Mouse (Mus musculus) macrophage (primary cell): Measurements from ENCODE around the gene Ttll5. TPM values are rescaled to one million over a fixed set of nuclear protein-coding genes. Genes with fewer than 3 reads are reported as not detected.

Experiments used
- H3K27ac ChIP-seq: fragments of 350-480 bp; formaldehyde crosslinking; 2 replicates; pipeline ENCODE4 v1.9.0; 2021
- H3K36me3 ChIP-seq: fragments of 350-480 bp; formaldehyde crosslinking; 2 replicates; pipeline ENCODE4 v1.9.0; 2021; ENCODE audit errors: inconsistent target
- H3K4me3 ChIP-seq: fragments of 350-480 bp; formaldehyde crosslinking; 2 replicates; pipeline ENCODE4 v1.9.0; 2021; ENCODE audit errors: inconsistent target
- H3K79me2 ChIP-seq: fragments of 350-480 bp; formaldehyde crosslinking; 2 replicates; pipeline ENCODE4 v1.9.0; 2021; ENCODE audit errors: inconsistent target
- WGBS: methylation state at CpG from one replicate; pipeline ENCODE4 v1.1.7; 2026; ENCODE audit warnings: inconsistent platforms; ENCODE audit not compliant: missing documents; 5-methylcytosine and 5-hydroxymethylcytosine counted together
- polyA plus RNA-seq: library from polyadenylated mRNA; stranded (reverse); fragments of 250-400 nt; gene quantifications from 3 replicates; pipeline ENCODE4 v1.2.4, GENCODE M21; 2018; ENCODE audit warnings: inconsistent platforms

The Ttll5 gene
- polyA plus RNA-seq, 1 experiment from 2014 or later, result 6.7 TPM

DNA sequence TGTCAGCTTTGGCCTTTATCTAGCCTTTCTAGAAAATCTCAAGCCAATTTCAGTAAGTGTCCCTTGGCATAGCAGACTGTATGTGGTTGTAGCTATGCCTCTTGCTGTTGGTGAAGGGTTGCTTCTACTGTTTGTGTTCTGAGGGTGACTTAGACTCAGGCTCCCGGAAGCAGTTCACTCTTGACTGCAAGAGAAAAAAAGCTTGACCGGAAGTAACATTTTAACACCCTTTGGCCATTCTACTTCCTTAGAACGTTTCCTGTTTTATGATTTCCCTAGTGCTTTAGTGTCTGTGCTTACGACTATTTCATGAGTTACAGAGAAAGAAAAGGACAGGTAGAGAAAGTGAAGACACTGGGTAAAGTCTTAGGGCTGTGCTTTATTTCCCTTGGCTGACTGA, 161.1 kb downstream of the Ttll5 start:
- no peak overlapping the region for H3K4me3 ChIP-seq
- H3K79me2 ChIP-seq, result no peaks in the 10 kb centered on the region
- peak overlapping the region; percentile 39 for H3K27ac ChIP-seq
- WGBS, result 23% methylated on average over 4 of the region's 4 CpGs
- no peaks in the 10 kb centered on the region for H3K36me3 ChIP-seq

DNA sequence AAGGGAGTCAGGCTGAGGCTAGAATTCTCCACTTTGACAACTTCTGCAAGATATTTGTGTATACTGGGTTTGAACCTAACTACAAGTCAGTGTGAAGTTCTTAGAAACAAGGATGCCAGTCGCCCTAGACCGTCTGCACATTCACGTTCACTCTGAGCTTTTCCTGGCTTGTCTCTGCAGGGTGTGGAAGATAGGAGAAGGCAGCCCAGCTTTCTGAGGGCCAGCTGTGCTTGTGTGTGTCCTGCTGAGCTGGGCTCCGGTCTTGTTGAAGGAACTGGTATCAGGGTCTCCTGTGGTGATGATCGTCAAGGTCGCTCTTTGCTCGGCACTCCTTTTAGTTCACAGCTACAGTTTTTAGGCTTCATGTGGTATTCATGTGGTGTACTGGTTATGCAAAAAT, 161.6 kb downstream of the Ttll5 start:
- WGBS, result 96% methylated on average over 7 of the region's 7 CpGs
- H3K27ac ChIP-seq, result peak overlapping the region; percentile 39
- no peak overlapping the region for H3K4me3 ChIP-seq
- H3K79me2 ChIP-seq, result no peaks in the 10 kb centered on the region
- H3K36me3 ChIP-seq, result no peaks in the 10 kb centered on the region

DNA sequence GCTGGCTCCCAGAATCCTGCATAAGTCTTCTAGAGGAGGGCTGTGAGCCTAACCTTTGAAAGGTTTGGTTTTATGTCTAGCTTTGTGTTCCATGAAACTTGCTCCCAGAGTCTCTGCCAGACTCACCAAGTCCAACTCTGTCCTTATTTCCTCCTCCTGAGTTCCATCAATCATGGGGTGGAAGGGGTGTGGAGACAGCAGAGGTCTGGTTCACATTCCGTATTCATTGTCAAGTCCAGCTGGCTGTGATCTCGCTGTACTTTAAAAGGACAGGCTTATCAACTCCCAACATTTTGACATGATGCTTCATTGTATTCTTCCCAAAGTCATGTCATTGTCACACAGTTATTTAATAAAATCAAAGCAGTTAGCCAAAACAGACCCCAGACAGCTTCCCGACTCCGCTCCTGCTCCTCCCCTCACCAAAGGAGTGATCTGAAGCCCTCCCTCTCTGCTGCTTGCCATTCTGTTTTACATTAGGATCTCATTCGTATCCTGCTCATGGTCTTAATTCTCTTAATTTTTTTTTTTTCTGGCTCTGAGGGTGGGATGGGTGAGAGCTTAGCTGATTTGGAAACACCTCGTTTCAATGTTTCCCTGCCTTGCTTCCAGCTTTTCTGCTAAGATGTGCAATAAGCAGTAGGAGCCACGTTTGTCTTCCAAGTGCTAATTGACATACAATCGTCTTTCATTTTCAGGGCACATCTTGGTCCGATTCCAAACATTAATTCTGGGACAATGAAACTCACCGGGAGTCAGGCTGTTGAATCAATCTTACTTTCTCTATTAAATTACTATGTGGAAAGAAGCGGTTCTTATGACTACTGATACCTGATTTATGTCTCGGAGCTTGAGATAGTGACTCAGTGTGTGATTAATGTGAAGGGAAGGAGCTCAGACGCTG, 162.3 kb downstream of the Ttll5 start:
- no peaks in the 10 kb centered on the region for H3K36me3 ChIP-seq
- 90% methylated on average over 13 of the region's 13 CpGs for WGBS
- no peaks in the 10 kb centered on the region for H3K79me2 ChIP-seq
- no peak overlapping the region for H3K4me3 ChIP-seq
- H3K27ac ChIP-seq, result no peak overlapping the region

DNA sequence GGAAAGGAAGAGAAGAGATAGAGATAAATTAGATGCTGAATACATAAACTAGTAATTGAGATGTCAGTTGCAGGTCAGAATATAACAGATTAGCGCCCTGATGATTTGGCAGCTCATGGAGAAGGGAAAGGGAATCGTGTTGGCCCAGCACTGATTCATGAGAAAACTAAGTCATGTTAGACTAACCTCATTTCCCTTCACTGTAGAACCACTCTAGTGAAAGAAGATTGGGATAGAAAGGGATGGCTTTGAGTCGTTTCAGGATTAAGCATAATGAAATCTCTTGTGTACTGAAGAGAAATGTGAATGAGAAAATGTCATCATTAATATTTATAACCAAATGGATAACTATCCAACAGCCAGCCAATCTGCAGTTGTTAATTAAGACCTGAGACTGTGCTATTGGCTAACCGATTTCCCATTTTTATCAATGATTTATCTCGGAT, 163.0 kb downstream of the Ttll5 start:
- no peak overlapping the region for H3K27ac ChIP-seq
- H3K79me2 ChIP-seq, result no peaks in the 10 kb centered on the region
- WGBS, result 94% methylated on average over 5 of the region's 5 CpGs
- no peaks in the 10 kb centered on the region for H3K36me3 ChIP-seq
- H3K4me3 ChIP-seq, result no peak overlapping the region

DNA sequence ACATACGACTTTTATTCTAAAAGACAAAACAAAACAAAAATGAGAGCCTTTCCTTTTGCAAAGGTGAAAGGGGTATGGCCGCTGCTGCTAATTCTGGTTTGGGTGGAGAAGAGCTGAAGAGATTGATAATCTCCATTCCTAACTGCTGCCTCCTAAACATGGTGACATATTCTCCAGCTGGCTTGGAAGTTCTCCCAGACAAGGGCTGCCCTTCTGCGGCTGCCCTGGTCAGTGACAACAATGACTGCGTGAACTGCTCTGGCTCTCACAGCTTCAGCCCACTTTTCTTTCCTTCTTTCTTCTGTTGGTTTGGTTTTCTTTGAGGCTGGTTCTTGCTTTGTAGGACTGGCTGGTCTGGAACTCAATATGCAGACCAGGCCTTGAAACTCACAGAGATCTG, 163.7 kb downstream of the Ttll5 start:
- no peaks in the 10 kb centered on the region for H3K36me3 ChIP-seq
- no peak overlapping the region for H3K4me3 ChIP-seq
- no peaks in the 10 kb centered on the region for H3K79me2 ChIP-seq
- WGBS, result 95% methylated on average over 4 of the region's 4 CpGs
- H3K27ac ChIP-seq, result no peak overlapping the region

DNA sequence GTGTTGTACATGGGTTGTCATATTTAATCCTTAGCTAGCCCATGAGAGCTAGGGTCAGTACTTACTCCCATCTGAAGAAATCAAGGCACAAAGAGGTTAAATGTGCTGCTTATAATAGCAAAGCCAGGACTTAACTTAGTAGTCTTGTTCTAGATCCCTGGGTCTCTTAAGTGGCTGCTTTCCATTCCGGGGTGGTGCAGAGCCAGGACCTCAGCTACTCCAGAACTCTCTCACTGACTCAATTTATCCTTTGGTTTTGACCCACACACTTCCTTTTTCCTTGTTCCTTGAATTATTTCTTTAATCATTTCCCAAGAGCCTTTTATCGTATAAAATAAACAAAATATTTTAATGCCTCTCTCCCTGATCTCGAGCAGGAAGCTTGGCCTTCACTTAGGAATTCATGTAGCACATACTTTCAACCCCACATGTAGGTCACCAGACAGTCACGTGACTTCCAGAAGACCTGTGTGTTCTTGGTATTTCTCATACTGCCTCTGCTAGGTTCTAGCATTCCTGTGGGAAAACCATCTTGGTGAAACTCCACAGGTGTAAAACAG, 164.4 kb downstream of the Ttll5 start:
- 92% methylated on average over 4 of the region's 4 CpGs for WGBS
- H3K27ac ChIP-seq, result no peak overlapping the region
- H3K79me2 ChIP-seq, result no peaks in the 10 kb centered on the region
- H3K36me3 ChIP-seq, result no peaks in the 10 kb centered on the region
- H3K4me3 ChIP-seq, result no peak overlapping the region

DNA sequence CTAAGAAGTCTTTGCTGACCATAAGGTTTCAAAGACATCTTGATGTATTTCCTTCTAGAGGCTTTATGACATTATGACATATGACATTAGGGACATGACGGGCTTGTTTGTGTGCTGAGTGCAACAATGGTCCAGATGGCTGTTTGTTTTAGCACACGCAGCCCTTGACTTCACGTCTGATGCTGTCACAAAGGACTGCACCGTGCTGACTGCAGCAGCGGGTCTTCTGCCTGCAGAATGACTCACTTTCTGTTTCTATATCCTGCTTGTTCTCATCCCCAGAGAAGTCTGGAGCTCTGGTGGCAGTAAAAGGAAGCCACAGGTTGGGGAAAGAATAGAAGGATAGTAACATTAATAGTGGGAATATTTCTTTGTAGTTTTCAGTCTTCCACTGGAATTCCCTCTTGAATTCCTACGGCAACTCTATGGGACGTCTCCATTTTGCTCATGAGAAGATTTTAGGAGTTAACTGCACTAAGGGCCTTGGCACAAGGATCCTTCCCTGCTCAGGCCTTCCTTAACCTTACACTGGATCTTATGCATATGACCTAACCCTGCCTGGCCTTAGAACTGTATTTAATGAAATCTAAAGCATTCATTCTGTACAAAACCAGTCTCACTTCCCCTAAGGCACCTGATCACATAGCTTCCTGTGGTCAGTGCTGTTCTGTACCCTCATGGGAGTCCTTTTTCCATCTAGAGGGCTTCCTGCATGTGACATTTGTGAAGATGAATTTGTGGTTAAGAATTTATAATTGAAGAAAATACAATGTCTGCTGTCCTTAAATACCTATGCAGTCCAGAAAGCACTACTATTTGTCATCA, 167.8 kb downstream of the Ttll5 start:
- peak overlapping the region; percentile 76 for H3K27ac ChIP-seq
- WGBS, result 40% methylated on average over 7 of the region's 7 CpGs
- no peak overlapping the region for H3K4me3 ChIP-seq
- H3K79me2 ChIP-seq, result no peaks in the 10 kb centered on the region
- no peaks in the 10 kb centered on the region for H3K36me3 ChIP-seq

DNA sequence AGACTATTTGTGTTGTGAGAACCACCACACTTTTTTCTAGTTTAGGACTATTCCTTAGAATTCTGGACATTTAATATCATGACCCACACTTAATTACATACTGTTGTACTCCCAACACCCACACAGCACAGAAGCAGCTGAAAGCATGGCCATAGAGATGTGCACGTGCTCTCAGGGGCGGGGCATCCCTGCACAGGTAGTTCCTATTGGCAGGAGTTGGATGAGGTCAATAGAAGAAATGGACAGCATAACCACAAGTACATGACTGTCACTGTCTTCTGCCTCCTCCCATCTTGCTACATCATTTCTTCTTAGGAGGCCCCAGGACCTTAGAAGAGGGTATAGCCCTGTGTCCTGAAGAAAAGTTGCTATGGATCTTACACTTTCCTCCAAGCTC, 168.4 kb downstream of the Ttll5 start:
- WGBS, result 85% methylated on average over 2 of the region's 2 CpGs
- Histone ChIP-seq H3K36me3 (no peaks in the 10 kb centered on the region), H3K4me3 (no peak overlapping the region), H3K27ac (peak overlapping the region; percentile 76), H3K79me2 (no peaks in the 10 kb centered on the region)

DNA sequence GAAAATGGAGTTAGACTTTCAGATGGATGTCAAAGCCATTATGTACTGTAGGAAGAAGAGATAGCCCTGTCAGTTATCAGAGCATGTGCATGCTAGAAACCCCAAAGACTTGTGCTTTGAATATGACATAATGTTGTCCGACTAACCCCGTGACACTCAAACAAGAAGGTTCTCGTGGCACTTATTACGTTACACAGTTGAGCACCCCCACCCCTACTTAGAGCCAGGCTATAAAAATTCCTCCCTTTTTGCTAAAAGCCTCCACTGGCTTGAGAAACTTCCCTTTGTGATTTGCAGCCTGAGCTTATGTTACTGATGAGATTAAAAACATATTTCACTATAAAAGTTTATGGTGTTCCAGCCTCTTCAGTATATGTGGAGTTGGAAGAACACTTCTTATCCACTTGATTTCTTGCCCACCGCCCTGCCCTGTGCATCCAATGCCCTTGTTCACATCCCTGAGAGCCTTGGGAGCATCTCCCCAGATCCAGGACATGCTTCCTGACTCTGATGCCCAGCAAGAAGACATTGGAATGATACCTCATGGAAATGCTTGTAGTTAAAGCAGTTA, 169.4 kb downstream of the Ttll5 start:
- H3K36me3 ChIP-seq, result no peaks in the 10 kb centered on the region
- WGBS, result 100% methylated on average over 5 of the region's 5 CpGs
- H3K27ac ChIP-seq, result no peak overlapping the region
- no peaks in the 10 kb centered on the region for H3K79me2 ChIP-seq
- H3K4me3 ChIP-seq, result no peak overlapping the region

DNA sequence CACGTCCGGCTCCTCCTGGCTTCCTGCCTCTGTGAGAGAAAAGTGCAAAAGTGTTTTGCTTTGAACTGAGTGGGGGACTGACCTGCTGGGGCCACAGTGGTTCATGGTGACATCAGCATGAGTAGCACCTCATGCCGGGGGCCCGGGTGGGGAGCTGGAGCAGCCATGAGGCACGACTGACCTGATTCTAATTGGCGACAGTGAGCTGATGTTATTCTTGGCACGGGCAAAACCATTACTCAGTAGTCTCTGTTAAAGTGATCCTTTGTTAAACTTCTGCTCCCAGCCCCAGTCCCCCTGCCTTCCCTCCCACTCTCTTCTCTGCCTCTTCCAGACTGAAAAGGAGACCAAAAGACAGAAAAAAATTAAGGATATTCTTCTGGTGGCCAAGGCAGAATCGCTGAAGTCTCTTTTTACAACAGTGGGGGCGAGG, 176.2 kb downstream of the Ttll5 start:
- Histone ChIP-seq H3K36me3 (no peaks in the 10 kb centered on the region), H3K27ac (no peak overlapping the region), H3K4me3 (no peak overlapping the region), H3K79me2 (no peaks in the 10 kb centered on the region)
- 85% methylated on average over 9 of the region's 9 CpGs for WGBS

DNA sequence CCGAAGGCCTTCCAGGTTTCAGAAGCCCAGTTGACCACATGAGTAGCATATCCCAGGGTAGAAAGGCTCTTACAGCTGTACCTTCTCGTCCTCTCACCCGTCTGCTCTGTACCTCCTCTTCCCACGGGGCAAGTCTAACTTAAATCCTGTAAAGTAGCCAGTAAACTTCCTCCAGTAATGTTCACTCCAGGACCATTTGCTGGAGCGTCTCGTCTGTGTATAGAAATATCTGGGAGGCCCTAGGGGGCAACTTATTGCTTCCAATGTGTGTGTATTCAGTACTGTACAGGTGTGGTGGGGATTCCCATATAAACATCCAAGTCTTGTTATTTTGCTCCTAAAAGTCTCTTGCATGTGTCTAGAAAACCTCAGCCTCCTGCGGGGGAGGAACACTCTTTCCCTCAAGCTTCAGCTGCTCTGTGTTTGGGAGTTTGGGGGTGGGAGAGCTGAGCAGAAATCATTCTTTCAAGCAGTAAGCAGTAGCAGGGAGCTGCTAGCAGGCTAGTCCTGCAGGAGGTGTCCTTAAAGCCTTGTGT, 176.7 kb downstream of the Ttll5 start:
- H3K4me3 ChIP-seq, result no peak overlapping the region
- H3K27ac ChIP-seq, result no peak overlapping the region
- no peaks in the 10 kb centered on the region for H3K36me3 ChIP-seq
- no peaks in the 10 kb centered on the region for H3K79me2 ChIP-seq
- 94% methylated on average over 7 of the region's 7 CpGs for WGBS

DNA sequence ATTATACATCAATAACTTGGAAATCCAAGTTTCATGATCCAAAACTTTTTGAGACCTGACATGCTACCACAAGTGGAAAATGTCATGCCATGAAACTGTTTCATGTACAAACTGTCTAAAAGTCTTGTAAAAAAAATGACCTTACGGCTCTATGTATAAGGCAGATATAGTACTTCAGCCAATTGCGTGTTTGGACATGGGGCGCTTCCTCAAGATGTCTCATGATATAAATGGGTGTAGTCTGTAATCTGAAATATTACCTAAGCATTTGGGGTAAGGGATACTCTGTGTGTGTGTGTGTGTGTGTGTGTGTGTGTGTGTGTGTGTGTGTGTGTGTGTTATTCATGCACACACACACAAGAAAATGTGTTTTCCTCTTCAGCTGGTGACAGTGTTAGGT, 180.2 kb downstream of the Ttll5 start:
- WGBS, result 97% methylated on average over 3 of the region's 3 CpGs
- Histone ChIP-seq H3K36me3 (no peaks in the 10 kb centered on the region), H3K27ac (no peak overlapping the region), H3K79me2 (no peaks in the 10 kb centered on the region), H3K4me3 (no peak overlapping the region)

DNA sequence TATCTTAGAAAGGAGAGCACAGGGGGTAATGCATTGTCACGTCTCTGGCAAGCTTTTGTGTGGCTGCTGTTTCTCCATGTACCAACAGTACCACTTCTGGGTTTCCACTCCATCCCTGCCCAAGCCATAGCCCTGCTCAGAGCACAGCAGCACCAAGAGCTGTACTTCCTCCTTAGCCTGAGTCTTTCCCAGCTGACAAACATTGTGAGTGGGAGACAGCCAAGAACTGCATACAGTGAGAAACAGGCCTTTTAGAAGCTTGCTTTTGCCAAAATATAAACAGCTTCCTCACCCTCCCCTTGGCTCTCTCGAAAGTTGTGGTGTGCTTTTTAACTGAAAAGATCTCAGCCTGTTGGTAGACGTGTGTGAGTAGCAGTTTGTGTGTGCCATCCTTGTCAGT, 182.9 kb downstream of the Ttll5 start:
- Histone ChIP-seq H3K79me2 (no peaks in the 10 kb centered on the region), H3K4me3 (no peak overlapping the region)
- 78% methylated on average over 3 of the region's 3 CpGs for WGBS

DNA sequence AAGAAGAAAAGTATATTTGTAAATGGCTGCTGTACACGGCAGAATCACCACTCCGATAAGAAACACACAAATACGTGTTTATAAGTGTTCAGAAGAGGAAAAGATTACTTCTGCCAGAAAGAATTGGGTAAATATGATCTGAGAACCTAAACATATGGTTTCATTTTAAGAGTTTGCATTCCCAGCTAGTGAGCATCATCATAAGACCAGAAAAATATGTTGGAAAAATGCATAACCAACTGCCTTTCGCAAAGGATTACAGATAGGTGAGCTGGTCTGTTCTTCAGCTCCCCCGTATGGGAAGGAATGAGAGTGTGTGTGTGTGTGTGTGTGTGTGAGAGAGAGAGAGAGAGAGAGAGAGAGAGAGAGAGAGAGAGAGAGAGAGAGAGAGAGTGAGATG, 186.2 kb downstream of the Ttll5 start:
- WGBS, result 97% methylated on average over 5 of the region's 5 CpGs
- no peaks in the 10 kb centered on the region for H3K79me2 ChIP-seq
- H3K27ac ChIP-seq, result no peak overlapping the region
- no peaks in the 10 kb centered on the region for H3K36me3 ChIP-seq
- H3K4me3 ChIP-seq, result no peak overlapping the region

More for the DNA sequence above, 182.9 kb downstream of the Ttll5 start:
- H3K36me3 ChIP-seq, result no peaks in the 10 kb centered on the region
- H3K27ac ChIP-seq, result no peak overlapping the region
